In the genomic region with DNA sequence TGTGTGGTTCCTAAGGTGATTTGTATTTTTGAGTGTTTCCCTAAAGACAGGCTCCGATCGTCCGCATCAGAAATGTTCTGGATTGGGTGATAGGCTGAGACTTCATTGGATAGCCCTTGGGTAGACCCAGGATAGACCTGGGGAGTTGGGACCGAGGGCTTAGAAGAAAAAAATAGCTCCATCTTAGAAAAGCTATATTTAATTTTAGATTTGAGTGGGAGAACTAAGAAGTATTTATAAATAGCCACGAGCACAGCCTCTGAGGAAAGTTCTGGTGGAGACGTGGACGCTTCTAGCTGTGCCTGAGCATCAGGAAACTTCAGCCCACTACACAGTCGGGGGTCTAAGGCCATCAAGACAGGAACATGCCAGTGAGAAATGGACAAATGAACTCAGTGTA, we compare ENCODE assay signal across 18 mouse cellular contexts. TPM values are rescaled to one million over a fixed set of nuclear protein-coding genes. Genes with fewer than 3 reads are reported as not detected.
DNase-seq lines count a peak whose midpoint lies in the region; ATAC-seq and TF ChIP-seq lines count a peak whose summit lies in the region.
"Had no signal": no experiment of that assay in that cellular context is flagged by ENCODE, and none has a peak within 500 bp of the region (broad histone marks: within the 10 kb centered on the region; RNA-seq: fewer than 3 reads in every experiment).

No protein-coding gene starts in this region.

- H3K36me3 ChIP-seq in heart, embryonic 10.5 days: 0 out of 2 replicates have a peak, but pooled peaks cover 6% of the 10 kb centered on the region
- H3K36me3 ChIP-seq in lung, postnatal 0 days (ENCODE audit: insufficient read depth, low read length): no peaks in the 10 kb centered on the region
- no peaks in the 10 kb centered on the region for H3K36me3 ChIP-seq in limb, embryonic 11.5 days (ENCODE audit: control insufficient read depth, insufficient read depth, low read length)
- H3K36me3 ChIP-seq in liver, postnatal 0 days (replicated peaks; ENCODE audit: insufficient read depth, low read length): peaks cover 11% of the 10 kb centered on the region; the same call in 1 of the 2 replicates
- H3K36me3 ChIP-seq: neural tube, embryonic 15.5 days had no signal

- TF ChIP-seq EP300 in lung, postnatal 0 days (IDR thresholded peaks at IDR 0.05): no peak
- TF ChIP-seq EP300 in liver, postnatal 0 days (IDR thresholded peaks at IDR 0.05; ENCODE audit: low read depth): no peak

- H3K4me2 ChIP-seq in lung, postnatal 0 days (replicated peaks; ENCODE audit: low read depth, low read length): peak overlapping the region; percentile 27; the same call in 1 of the 2 replicates
- H3K4me2 ChIP-seq in limb, embryonic 11.5 days (ENCODE audit: low read depth, severe bottlenecking): no peak overlapping the region
- H3K4me2 ChIP-seq in liver, postnatal 0 days (ENCODE audit: low read depth, low read length): no peak overlapping the region
- H3K4me2 ChIP-seq: forebrain, embryonic 13.5 days; neural tube, embryonic 15.5 days had no signal

- H3K4me1 ChIP-seq in heart, embryonic 10.5 days: peaks cover 48% of the 10 kb centered on the region
- H3K4me1 ChIP-seq in lung, postnatal 0 days (ENCODE audit: insufficient read depth, low read depth, low read length): peaks cover 3% of the 10 kb centered on the region
- peaks cover 8% of the 10 kb centered on the region for H3K4me1 ChIP-seq in lung, adult 2 months (ENCODE audit: control insufficient read depth, insufficient read depth, low read length)
- peaks cover 13% of the 10 kb centered on the region for H3K4me1 ChIP-seq in limb, embryonic 11.5 days (ENCODE audit: control insufficient read depth, insufficient read depth, low read length)
- peaks cover 72% of the 10 kb centered on the region for H3K4me1 ChIP-seq in liver, postnatal 0 days (ENCODE audit: insufficient read depth)

- DNase-seq in heart, embryonic 10.5 days (ENCODE audit: low spot score): no peak
- DNase-seq in heart, adult 11 months: no peak
- no peak for DNase-seq in lung, postnatal 0 days (ENCODE audit: low spot score)
- no peak for DNase-seq in lung, adult 2 months
- no peak for DNase-seq in limb, embryonic 11.5 days (ENCODE audit: low spot score)
- no peak for DNase-seq in liver, postnatal 0 days
- DNase-seq in cerebellum, adult 18-20 months: no peak
- DNase-seq: adrenal gland, postnatal 10 days; kidney, adult 2 months; kidney, postnatal 25 days; right cerebral cortex, postnatal 4 days had no signal

- H3K9ac ChIP-seq in lung, postnatal 0 days (replicated peaks; ENCODE audit: low read depth): no peak overlapping the region
- no peak overlapping the region for H3K9ac ChIP-seq in limb, embryonic 11.5 days (ENCODE audit: low read length)
- H3K9ac ChIP-seq in liver, postnatal 0 days (replicated peaks): no peak overlapping the region
- H3K9ac ChIP-seq: forebrain, embryonic 13.5 days; neural tube, embryonic 15.5 days had no signal

- H3K27me3 ChIP-seq in heart, embryonic 10.5 days (ENCODE audit: insufficient read depth, poor library complexity, severe bottlenecking): no peaks in the 10 kb centered on the region
- no peaks in the 10 kb centered on the region for H3K27me3 ChIP-seq in lung, postnatal 0 days (replicated peaks; ENCODE audit: insufficient read depth, low read length)
- no peaks in the 10 kb centered on the region for H3K27me3 ChIP-seq in limb, embryonic 11.5 days (ENCODE audit: control insufficient read depth, insufficient read depth, low read length)
- H3K27me3 ChIP-seq in liver, postnatal 0 days (ENCODE audit: insufficient read depth, low read length): no peaks in the 10 kb centered on the region
- H3K27me3 ChIP-seq: forebrain, embryonic 13.5 days; neural tube, embryonic 15.5 days had no signal

- no peak for ATAC-seq in lung, postnatal 0 days
- no peak for ATAC-seq in limb, embryonic 11.5 days (ENCODE audit: insufficient number of reproducible peaks, low FRiP score, low TSS enrichment, low read depth)
- no peak for ATAC-seq in liver, postnatal 0 days
- ATAC-seq: forebrain, embryonic 13.5 days had no signal

- H3K4me3 ChIP-seq in heart, embryonic 10.5 days: no peak overlapping the region
- H3K4me3 ChIP-seq in lung, postnatal 0 days (ENCODE audit: low read depth, low read length): no peak overlapping the region
- no peak overlapping the region for H3K4me3 ChIP-seq in lung, adult 2 months (replicated peaks; ENCODE audit: extremely low read depth, low read depth, low read length)
- H3K4me3 ChIP-seq in limb, embryonic 11.5 days (ENCODE audit: low read depth, low read length): no peak overlapping the region
- H3K4me3 ChIP-seq in liver, postnatal 0 days (ENCODE audit: low read depth, low read length): no peak overlapping the region
- H3K4me3 ChIP-seq: forebrain, embryonic 13.5 days; myocyte; neural tube, embryonic 15.5 days had no signal

- 78% methylated on average over 8 of the region's 8 CpGs for WGBS in heart, embryonic 10.5 days
- WGBS in lung, postnatal 0 days: 63% methylated on average over 8 of the region's 8 CpGs
- 66% methylated on average over 8 of the region's 8 CpGs for WGBS in lung, adult 2 months
- WGBS in limb, embryonic 11.5 days: 86% methylated on average over 8 of the region's 8 CpGs
- 77% methylated on average over 8 of the region's 8 CpGs for WGBS in liver, postnatal 0 days (ENCODE audit: insufficient replicate concordance)

- no peaks in the 10 kb centered on the region for H3K9me3 ChIP-seq in heart, embryonic 10.5 days
- H3K9me3 ChIP-seq in lung, postnatal 0 days (ENCODE audit: low read length): no peaks in the 10 kb centered on the region
- H3K9me3 ChIP-seq in limb, embryonic 11.5 days (ENCODE audit: control insufficient read depth, low read length): no peaks in the 10 kb centered on the region
- no peaks in the 10 kb centered on the region for H3K9me3 ChIP-seq in liver, postnatal 0 days (ENCODE audit: low read length)
- H3K9me3 ChIP-seq: forebrain, embryonic 13.5 days; neural tube, embryonic 15.5 days had no signal

- H3K27ac ChIP-seq in heart, embryonic 10.5 days: peak overlapping the region; percentile 69
- H3K27ac ChIP-seq in lung, postnatal 0 days (ENCODE audit: low read length): no peak overlapping the region
- H3K27ac ChIP-seq in limb, embryonic 11.5 days (replicated peaks; ENCODE audit: low read depth, low read length): peak overlapping the region; percentile 21; the same call in 1 of the 2 replicates
- H3K27ac ChIP-seq in liver, postnatal 0 days (ENCODE audit: low read depth): peak overlapping the region; percentile 93
- H3K27ac ChIP-seq: forebrain, embryonic 13.5 days; neural tube, embryonic 15.5 days had no signal

- no peak for TF ChIP-seq POLR2A in lung, adult 2 months (IDR thresholded peaks at IDR 0.05; ENCODE audit: borderline replicate concordance, extremely low read depth, low read depth, low read length)

- no peak for TF ChIP-seq CTCF in lung, postnatal 0 days (IDR thresholded peaks at IDR 0.05)
- no peak for TF ChIP-seq CTCF in lung, adult 2 months (IDR thresholded peaks at IDR 0.05; ENCODE audit: insufficient read depth, low read length)
- TF ChIP-seq CTCF in liver, postnatal 0 days (IDR thresholded peaks at IDR 0.05; ENCODE audit: low read depth): no peak

RNA-seq across cellular contexts. Expression of gene Lpcat1, which starts 9.8 kb away (rescaled TPM):
- polyA plus RNA-seq in heart, embryonic 10.5 days (2016; fragmentation: Nextera tagmentation; extraction: Ambion mirVana): 31.9 and 39.6 TPM in 2 replicates
- polyA plus RNA-seq in lung, postnatal 0 days (2015; fragmentation: Nextera tagmentation; extraction: Ambion mirVana): 368 and 414 TPM in 2 replicates
- 408 and 425 TPM in 2 replicates for polyA plus RNA-seq in lung, adult 2 months (2012; rRNA removed)
- 47.6 and 47.7 TPM in 2 replicates for polyA plus RNA-seq in limb, embryonic 11.5 days (2014; fragmentation: Nextera tagmentation; extraction: Ambion mirVana)
- 31.0 and 32.4 TPM in 2 replicates for polyA plus RNA-seq in liver, postnatal 0 days (2015; fragmentation: Nextera tagmentation; extraction: Ambion mirVana)

RNA-seq across cellular contexts. Expression of gene Slc6a3, which starts 59.8 kb away (rescaled TPM):
- 0.07 and 0.11 TPM in 2 replicates for polyA plus RNA-seq in heart, embryonic 10.5 days (2016; fragmentation: Nextera tagmentation; extraction: Ambion mirVana)
- polyA plus RNA-seq in lung, postnatal 0 days (2015; fragmentation: Nextera tagmentation; extraction: Ambion mirVana): 0.05 and 0.08 TPM in 2 replicates
- polyA plus RNA-seq in lung, adult 2 months (2012; rRNA removed): 0.10 and 0.12 TPM in 2 replicates
- 0.11 and 0.17 TPM in 2 replicates for polyA plus RNA-seq in limb, embryonic 11.5 days (2014; fragmentation: Nextera tagmentation; extraction: Ambion mirVana)
- polyA plus RNA-seq in liver, postnatal 0 days (2015; fragmentation: Nextera tagmentation; extraction: Ambion mirVana): 0.22 and 0.34 TPM in 2 replicates
- polyA plus RNA-seq: C2C12; embryonic facial prominence, embryonic 14.5 days; gonadal fat pad, adult 2 months; liver, adult 2 months; myocyte had no signal
